Mouse (Mus musculus) layer of hippocampus, adult 2 months (tissue): ENCODE measurements around the gene Ghrh. TPM values are rescaled to one million over a fixed set of nuclear protein-coding genes. Genes with fewer than 3 reads are reported as not detected.

ENCODE experiments used
- DNase-seq, 2 experiments: peaks; one replicate each; pipeline ENCODE4 v3.0.0; 2022; ENCODE audit warnings: low spot score in 2 of 2
- H3K27ac ChIP-seq: fragments of 200-600 bp; 2 replicates; pipeline ENCODE4 v1.8.1; 2022
- H3K4me3 ChIP-seq: fragments of 200-600 bp; 2 replicates; pipeline ENCODE4 v1.8.1; 2022; ENCODE audit warnings: mild to moderate bottlenecking
- CTCF ChIP-seq: fragments of 200-600 bp; conservative IDR thresholded peaks from 2 replicates; pipeline ENCODE4 v1.8.1; 2022; ENCODE audit warnings: antibody characterized with exemption, mild to moderate bottlenecking, moderate library complexity
- total RNA-seq, 2 experiments: library from RNA; stranded (reverse); gene quantifications; 2 replicates each; pipeline ENCODE4 v1.2.3; 2021

Ghrh gene
- total RNA-seq, 2 experiments from 2014 or later = not detected

GRCm38 (mm10) chr2:157315486-157315885 lies 31.8 kb downstream of the Ghrh start:
- Histone ChIP-seq H3K27ac (no peak overlapping the region), H3K4me3 (no peak overlapping the region)
- DNase-seq = no peak
- TF ChIP-seq CTCF = no peak

- peak overlapping the region; percentile 65 for H3K27ac ChIP-seq
- TF ChIP-seq CTCF = no peak
- DNase-seq = peak in 1 of 2 experiments; percentile 38
These were observed 33.0 kb downstream of the Ghrh start for GRCm38 (mm10) chr2:157314310-157314709.

GRCm38 (mm10) chr2:157313718-157314117 lies 33.6 kb downstream of the Ghrh start:
- no peak for TF ChIP-seq CTCF
- peak overlapping the region; percentile 55; the same call in 1 of the 2 replicates for H3K27ac ChIP-seq
- no peak overlapping the region for H3K4me3 ChIP-seq
- no peak for DNase-seq

More at GRCm38 (mm10) chr2:157314310-157314709, 33.0 kb downstream of the Ghrh start:
- H3K4me3 ChIP-seq = no peak overlapping the region

GRCm38 (mm10) chr2:157310963-157311637 lies 36.2 kb downstream of the Ghrh start:
- TF ChIP-seq CTCF = no peak
- no peak overlapping the region for H3K4me3 ChIP-seq

GRCm38 (mm10) chr2:157309611-157310010 lies 37.7 kb downstream of the Ghrh start:
- TF ChIP-seq CTCF = no peak
- DNase-seq = no peak
- Histone ChIP-seq H3K4me3 (no peak overlapping the region), H3K27ac (no peak overlapping the region)

More at GRCm38 (mm10) chr2:157310963-157311637, 36.2 kb downstream of the Ghrh start:
- no peak overlapping the region for H3K27ac ChIP-seq
- no peak for DNase-seq

GRCm38 (mm10) chr2:157308273-157308917 lies 38.9 kb downstream of the Ghrh start:
- DNase-seq = no peak
- TF ChIP-seq CTCF = no peak
- peak overlapping the region; percentile 59; the same call in 1 of the 2 replicates for H3K27ac ChIP-seq
- no peak overlapping the region for H3K4me3 ChIP-seq

GRCm38 (mm10) chr2:157307715-157308265 lies 39.5 kb downstream of the Ghrh start:
- peak overlapping the region; percentile 59; the same call in 1 of the 2 replicates for H3K27ac ChIP-seq

GRCm38 (mm10) chr2:157306091-157307032 lies 40.9 kb downstream of the Ghrh start:
- Histone ChIP-seq H3K27ac (peak overlapping the region; percentile 36), H3K4me3 (no peak overlapping the region)
- TF ChIP-seq CTCF = no peak
- DNase-seq = no peak

More at GRCm38 (mm10) chr2:157307715-157308265, 39.5 kb downstream of the Ghrh start:
- no peak for TF ChIP-seq CTCF
- no peak overlapping the region for H3K4me3 ChIP-seq
- DNase-seq = peak in 1 of 2 experiments; percentile 49

GRCm38 (mm10) chr2:157303096-157303495 lies 44.2 kb downstream of the Ghrh start:
- Histone ChIP-seq H3K4me3 (no peak overlapping the region), H3K27ac (peak overlapping the region; percentile 75)
- TF ChIP-seq CTCF = no peak
- peak in 1 of 2 experiments; percentile 61 for DNase-seq

GRCm38 (mm10) chr2:157300051-157300450 lies 47.3 kb downstream of the Ghrh start:
- no peak overlapping the region for H3K27ac ChIP-seq
- no peak for TF ChIP-seq CTCF
- H3K4me3 ChIP-seq = no peak overlapping the region
- no peak for DNase-seq

GRCm38 (mm10) chr2:157296105-157296689 lies 51.1 kb downstream of the Ghrh start:
- H3K4me3 ChIP-seq = no peak overlapping the region
- DNase-seq = no peak
- TF ChIP-seq CTCF = no peak
- H3K27ac ChIP-seq = peak overlapping the region; percentile 3

- no peak overlapping the region for H3K27ac ChIP-seq
These were observed 55.2 kb downstream of the Ghrh start for GRCm38 (mm10) chr2:157292093-157292492.

More at GRCm38 (mm10) chr2:157292093-157292492, 55.2 kb downstream of the Ghrh start:
- no peak overlapping the region for H3K4me3 ChIP-seq
- peak; percentile 90 for TF ChIP-seq CTCF
- DNase-seq = peak; percentile 69 to 87
